Mouse (Mus musculus): Measurements from ENCODE around the gene 4833439L19Rik.

DNA sequence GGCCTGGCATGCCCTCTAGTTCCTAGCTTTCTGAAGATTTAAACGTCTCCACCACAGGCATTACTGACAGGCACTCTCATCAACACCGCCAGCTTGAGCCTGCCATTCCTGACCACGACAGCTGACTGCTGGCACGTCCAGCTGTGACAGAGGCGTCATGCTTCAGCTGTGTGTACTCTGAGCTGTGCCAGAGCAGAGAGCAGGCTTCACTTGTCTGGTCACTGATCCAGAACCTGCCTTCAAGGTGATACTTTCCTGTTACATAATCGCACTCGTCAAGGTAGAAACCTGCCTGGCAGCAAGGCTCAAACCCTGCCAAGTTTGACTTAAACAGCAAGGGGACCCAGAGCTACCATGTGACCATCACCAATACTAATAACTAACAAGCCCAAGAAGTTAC is 2.7 kb downstream of the 4833439L19Rik start:
- TF ChIP-seq CTCF (IDR thresholded peaks at IDR 0.05; ENCODE audit: borderline replicate concordance, insufficient read depth, low read length) (no peak), POLR2A (IDR thresholded peaks at IDR 0.05; ENCODE audit: low read depth, low read length) (no peak)
